Mouse (Mus musculus): Measurements from ENCODE around the gene Bbs9. TPM values are rescaled to one million over a fixed set of nuclear protein-coding genes. Genes with fewer than 3 reads are reported as not detected.
A peak's percentile ranks its signal among the peaks of the same experiment; 100 is the strongest.
"Not testable (repeated sequence)": the region's sequence is repeated elsewhere in the genome, so short reads cannot be mapped to it uniquely, and the experiment has no call there.

Gene Bbs9
- total RNA-seq, 2 experiments from 2014 or later: 27.7 to 29.5 TPM

GRCm38 (mm10) chr9:22829212-22829960 is 353.9 kb downstream of the Bbs9 start:
- TF ChIP-seq CTCF (IDR thresholded peaks at IDR 0.05): no peak
- DNase-seq (ENCODE audit: extremely low spot score in 1 of 2, low spot score in 2 of 2): no peak
- H3K4me3 ChIP-seq: peak overlapping the region; percentile 13; the same call in 1 of the 2 replicates
- no peak overlapping the region for H3K27ac ChIP-seq
- intact Hi-C loops (cut with DNase I): no loop called here

DNA sequence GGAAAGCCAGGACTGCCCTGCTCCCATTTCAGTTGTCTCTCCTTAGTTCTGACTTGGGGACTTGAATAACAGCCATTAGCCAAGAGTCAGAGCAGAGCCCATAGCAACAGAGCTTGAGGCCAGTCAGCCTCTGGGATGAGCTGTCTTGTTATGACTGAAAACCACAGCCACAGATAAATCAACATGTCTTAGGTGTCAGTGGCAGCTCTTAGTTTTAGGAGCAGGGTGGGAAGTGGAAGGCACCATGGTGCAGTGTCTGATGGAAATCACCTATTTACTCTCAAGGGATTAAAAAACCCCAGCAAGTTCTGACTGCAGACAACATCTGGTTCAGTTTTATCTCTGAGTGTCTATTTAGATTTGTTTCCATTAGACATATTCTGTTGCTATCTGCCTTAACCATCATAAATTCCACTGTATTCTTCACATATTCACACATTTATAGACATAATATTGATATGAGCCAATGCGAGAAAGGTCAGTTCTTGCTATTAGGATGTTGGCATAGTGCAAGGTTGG is 359.5 kb downstream of the Bbs9 start:
- Histone ChIP-seq H3K27ac (no peak overlapping the region), H3K4me3 (no peak overlapping the region)
- intact Hi-C loops (cut with DNase I): no loop called here
- no peak for DNase-seq (ENCODE audit: extremely low spot score in 1 of 2, low spot score in 2 of 2)
- no peak for TF ChIP-seq CTCF (IDR thresholded peaks at IDR 0.05)

- Histone ChIP-seq H3K4me3 (no peak overlapping the region), H3K27ac (no peak overlapping the region)
- intact Hi-C loops (cut with DNase I): no loop called here
- DNase-seq (ENCODE audit: extremely low spot score in 1 of 2, low spot score in 2 of 2): no peak
- TF ChIP-seq CTCF (IDR thresholded peaks at IDR 0.05): no peak
Observed at GRCm38 (mm10) chr9:22837000-22837399, 361.5 kb downstream of the Bbs9 start.

- intact Hi-C loops (cut with DNase I): no loop called here
- H3K27ac ChIP-seq: no peak overlapping the region
- H3K4me3 ChIP-seq: no peak overlapping the region
- TF ChIP-seq CTCF (IDR thresholded peaks at IDR 0.05): no peak
- no peak for DNase-seq (ENCODE audit: extremely low spot score in 1 of 2, low spot score in 2 of 2)
Observed at GRCm38 (mm10) chr9:22837702-22838210, 362.2 kb downstream of the Bbs9 start.

DNA sequence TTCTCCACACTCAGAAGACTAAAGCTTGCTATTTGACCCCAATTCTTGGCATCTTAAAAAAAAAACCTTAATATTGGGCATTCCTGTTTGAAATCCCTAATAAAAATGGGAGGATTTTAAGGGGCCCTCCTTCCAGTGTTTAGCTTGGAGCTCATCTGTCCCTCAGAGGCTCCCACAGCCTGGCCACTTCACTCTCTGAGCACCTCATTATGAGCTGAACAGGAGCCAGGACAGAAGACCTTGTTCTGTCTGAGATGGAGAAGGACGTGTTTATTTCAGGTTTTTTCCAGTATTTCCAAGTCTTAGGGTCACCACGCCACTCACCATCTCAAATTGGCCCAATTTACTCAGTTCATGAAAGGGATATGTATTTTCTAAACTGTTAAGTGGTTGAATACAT is 370.5 kb downstream of the Bbs9 start:
- no peak for DNase-seq (ENCODE audit: extremely low spot score in 1 of 2, low spot score in 2 of 2)
- no peak overlapping the region for H3K4me3 ChIP-seq
- no peak for TF ChIP-seq CTCF (IDR thresholded peaks at IDR 0.05)
- H3K27ac ChIP-seq: no peak overlapping the region
- intact Hi-C loops (cut with DNase I): no loop called here

- TF ChIP-seq CTCF (IDR thresholded peaks at IDR 0.05): no peak
- intact Hi-C loops (cut with DNase I): no loop called here
- Histone ChIP-seq H3K27ac (no peak overlapping the region), H3K4me3 (no peak overlapping the region)
- no peak for DNase-seq (ENCODE audit: extremely low spot score in 1 of 2, low spot score in 2 of 2)
Observed at GRCm38 (mm10) chr9:22846783-22847182, 371.3 kb downstream of the Bbs9 start.

GRCm38 (mm10) chr9:22848800-22849199 is 373.3 kb downstream of the Bbs9 start:
- intact Hi-C loops (cut with DNase I): no loop called here
- Histone ChIP-seq H3K4me3 (no peak overlapping the region), H3K27ac (no peak overlapping the region)
- no peak for TF ChIP-seq CTCF (IDR thresholded peaks at IDR 0.05)
- DNase-seq (ENCODE audit: extremely low spot score in 1 of 2, low spot score in 2 of 2): no peak

GRCm38 (mm10) chr9:22849212-22849611 is 373.7 kb downstream of the Bbs9 start:
- intact Hi-C loops (cut with DNase I): no loop called here
- no peak overlapping the region for H3K27ac ChIP-seq

GRCm38 (mm10) chr9:22869147-22869546 is 393.6 kb downstream of the Bbs9 start:
- H3K27ac ChIP-seq; DNase-seq (ENCODE audit: extremely low spot score in 1 of 2, low spot score in 2 of 2); H3K4me3 ChIP-seq; intact Hi-C loops (cut with DNase I): not testable (repeated sequence)

More at GRCm38 (mm10) chr9:22849212-22849611, 373.7 kb downstream of the Bbs9 start:
- no peak for DNase-seq (ENCODE audit: extremely low spot score in 1 of 2, low spot score in 2 of 2)
- no peak overlapping the region for H3K4me3 ChIP-seq
- no peak for TF ChIP-seq CTCF (IDR thresholded peaks at IDR 0.05)

GRCm38 (mm10) chr9:22870661-22871060 is 395.1 kb downstream of the Bbs9 start:
- intact Hi-C loops (cut with DNase I): no loop called here
- no peak for TF ChIP-seq CTCF (IDR thresholded peaks at IDR 0.05)
- no peak overlapping the region for H3K4me3 ChIP-seq

DNA sequence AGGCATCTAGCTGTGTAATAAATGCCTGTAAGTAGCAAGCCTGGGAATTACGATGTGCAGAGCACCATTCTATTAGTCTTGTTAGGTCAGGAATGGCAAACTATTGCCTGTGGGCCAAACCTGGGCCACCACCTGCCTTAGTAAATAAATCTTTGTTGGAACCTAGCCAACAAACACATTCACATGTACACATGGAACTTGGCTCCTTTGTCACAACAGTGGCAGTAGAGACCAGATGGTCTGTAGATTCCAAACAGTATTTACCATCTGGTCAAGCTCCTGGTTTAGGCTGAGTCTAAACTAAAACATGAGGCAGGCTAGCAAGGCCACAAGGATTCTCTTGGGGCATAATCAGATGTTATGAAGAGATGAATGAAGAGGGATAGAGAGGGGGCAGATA is 399.7 kb downstream of the Bbs9 start:
- Histone ChIP-seq H3K4me3 (no peak overlapping the region), H3K27ac (no peak overlapping the region)
- no peak for DNase-seq (ENCODE audit: extremely low spot score in 1 of 2, low spot score in 2 of 2)
- TF ChIP-seq CTCF (IDR thresholded peaks at IDR 0.05): no peak
- intact Hi-C loops (cut with DNase I): no loop called here

More at GRCm38 (mm10) chr9:22870661-22871060, 395.1 kb downstream of the Bbs9 start:
- no peak overlapping the region for H3K27ac ChIP-seq
- DNase-seq (ENCODE audit: extremely low spot score in 1 of 2, low spot score in 2 of 2): no peak

- TF ChIP-seq CTCF (IDR thresholded peaks at IDR 0.05): no peak
Observed at GRCm38 (mm10) chr9:22879266-22879665, 403.8 kb downstream of the Bbs9 start.

DNA sequence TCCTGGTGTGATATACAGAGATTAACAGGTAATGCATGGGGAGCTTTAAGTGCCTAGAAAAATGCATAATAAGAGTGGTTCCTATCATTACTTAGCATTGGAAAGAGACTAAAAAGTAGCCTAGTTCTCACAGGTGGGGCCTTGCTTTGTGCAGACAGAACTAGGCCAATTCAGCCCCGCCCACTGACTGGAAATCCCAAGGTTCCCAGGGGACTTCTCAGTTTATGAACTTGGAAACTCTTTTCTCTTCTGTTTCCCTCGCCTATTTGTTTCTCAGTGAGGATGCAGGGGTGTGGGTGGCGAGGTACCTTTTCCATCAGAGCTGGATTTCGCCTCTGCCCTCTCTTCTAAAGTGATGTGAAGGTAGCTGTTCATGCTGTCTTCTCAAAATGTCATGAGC is 410.8 kb downstream of the Bbs9 start:
- intact Hi-C loops (cut with DNase I): no loop called here
- no peak for DNase-seq (ENCODE audit: extremely low spot score in 1 of 2, low spot score in 2 of 2)
- TF ChIP-seq CTCF (IDR thresholded peaks at IDR 0.05): no peak
- Histone ChIP-seq H3K4me3 (no peak overlapping the region), H3K27ac (no peak overlapping the region)

More at GRCm38 (mm10) chr9:22879266-22879665, 403.8 kb downstream of the Bbs9 start:
- intact Hi-C loops (cut with DNase I): no loop called here
- no peak overlapping the region for H3K4me3 ChIP-seq
- H3K27ac ChIP-seq: no peak overlapping the region
- DNase-seq (ENCODE audit: extremely low spot score in 1 of 2, low spot score in 2 of 2): no peak

Data from left cerebral cortex, adult 2 months (tissue).